Mouse (Mus musculus) MEL-GATA-1-ER (cell line): ENCODE results near the gene Dnah2.
"Not testable (repeated sequence)": the region's sequence is repeated elsewhere in the genome, so short reads cannot be mapped to it uniquely, and the experiment has no call there.

Experiments used
- DNase-seq: peaks from one replicate; pipeline ENCODE4 v3.0.0-alpha.2; 2012; ENCODE audit warnings: low read depth; ENCODE audit errors: extremely low read depth

The Dnah2 gene

DNA sequence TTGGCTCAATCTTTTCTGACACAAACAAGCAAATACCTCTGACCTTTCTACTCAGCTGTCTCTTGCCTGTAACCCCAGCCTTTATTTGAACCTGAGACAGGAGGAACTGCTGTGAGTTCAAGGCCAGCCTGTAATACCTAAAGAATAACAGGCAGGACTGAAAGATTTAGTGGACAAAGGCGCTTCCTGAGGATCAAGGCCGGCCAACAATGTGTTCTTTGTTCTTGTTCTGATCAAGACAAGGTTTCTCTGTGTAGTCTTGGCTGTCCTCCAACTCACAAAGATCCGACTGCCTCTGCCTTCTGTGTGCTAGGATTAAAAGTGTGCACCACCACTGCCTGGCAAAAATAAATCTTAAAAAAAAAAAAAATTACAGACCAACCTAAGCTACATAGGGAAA lies 15.5 kb upstream of the Dnah2 start:
- no peak for DNase-seq

- DNase-seq, result no peak
These were observed 14.5 kb upstream of the Dnah2 start for GRCm38 (mm10) chr11:69563373-69563772.

DNA sequence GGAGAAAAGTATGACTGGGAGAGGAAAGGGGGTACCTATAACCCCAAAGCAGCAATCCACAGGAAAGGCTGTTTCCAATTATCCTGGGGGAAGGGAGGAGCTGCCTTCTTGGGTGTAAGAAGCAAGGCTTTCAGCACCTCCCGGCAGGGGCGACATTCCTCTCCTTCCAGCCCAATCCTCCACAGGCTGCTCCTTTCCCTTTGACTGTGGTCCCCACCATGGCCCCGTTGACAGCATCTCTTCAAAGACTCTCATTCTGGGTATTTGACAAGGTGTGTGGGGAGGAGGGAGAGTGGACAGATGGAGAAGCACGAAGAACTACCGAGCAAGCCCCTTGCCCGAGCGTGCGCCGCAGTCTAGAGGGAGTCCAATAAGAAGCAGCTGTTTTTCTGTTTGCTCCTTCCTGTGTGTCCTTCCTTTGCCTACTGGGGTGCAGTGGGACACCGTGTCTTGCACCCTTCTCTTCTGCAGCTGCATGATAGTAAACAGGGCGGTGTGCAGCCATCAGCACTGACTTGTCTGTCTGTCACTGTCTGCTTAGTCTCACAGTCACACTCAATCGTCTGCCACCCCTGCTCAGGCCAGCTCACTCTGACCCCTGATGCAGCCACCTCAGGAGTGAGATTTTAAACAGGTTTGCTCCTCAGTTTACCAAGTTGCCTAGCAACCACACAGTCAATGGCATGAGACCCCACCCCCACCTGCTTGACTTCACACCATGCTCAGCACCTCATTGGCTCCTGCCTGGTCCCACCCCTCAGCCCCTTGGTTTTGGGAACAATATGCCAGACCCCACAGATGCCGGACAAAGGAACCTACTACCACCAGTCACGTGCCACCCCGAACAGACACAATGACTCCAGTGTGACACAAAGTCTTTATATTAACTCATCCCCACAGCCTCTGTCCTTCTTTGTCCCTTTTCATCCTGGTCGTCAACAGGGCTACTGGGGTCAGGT lies 12.3 kb upstream of the Dnah2 start:
- DNase-seq, result no peak

DNA sequence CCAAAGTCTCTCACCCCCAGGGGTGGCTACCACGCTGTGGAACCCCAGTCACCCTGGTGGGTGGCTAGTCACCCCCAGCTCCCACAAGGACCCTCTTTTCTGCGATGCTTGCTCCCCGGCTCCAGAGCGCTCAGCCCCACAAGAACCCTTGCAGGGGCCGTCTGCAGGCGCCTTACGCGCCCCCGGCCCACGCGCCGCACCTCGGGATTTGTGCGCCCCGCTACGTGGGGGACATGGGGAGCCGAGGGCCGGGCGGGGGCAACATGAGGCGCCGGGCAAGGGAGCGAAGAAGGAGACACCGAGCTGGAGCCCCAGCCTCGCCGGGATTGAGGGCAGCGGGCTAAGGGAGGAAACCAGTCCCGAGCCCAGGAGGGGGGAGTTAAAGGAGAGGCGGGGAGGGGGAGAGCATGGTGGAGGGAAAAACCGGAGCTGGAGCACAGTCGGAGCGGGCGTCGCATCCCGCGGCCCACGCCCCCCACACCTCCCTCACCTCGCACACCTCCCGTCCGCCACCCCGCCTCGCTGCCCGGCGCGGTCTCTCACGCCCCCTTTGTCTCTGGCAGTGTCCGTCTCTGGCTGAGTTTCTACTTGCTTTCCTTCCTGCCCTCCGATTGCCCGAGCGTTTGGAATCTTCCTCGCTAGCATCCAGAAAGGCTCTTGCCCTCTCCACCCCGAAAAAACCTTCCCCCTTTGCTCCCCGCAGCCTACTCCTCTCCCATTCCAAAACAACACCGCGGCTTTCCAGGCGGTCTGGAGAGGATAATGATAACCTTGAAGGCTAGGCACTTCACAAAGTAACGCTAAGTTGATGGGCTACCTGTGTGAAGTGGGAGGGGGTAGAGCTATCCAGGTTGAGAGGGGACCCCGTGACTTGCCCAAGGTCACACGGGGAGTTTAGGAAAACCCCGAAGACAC lies 11.2 kb upstream of the Dnah2 start, which contains the start of gene Efnb3:
TSS of gene Efnb3 (minus strand) at position 355 of the 915 bp plus-strand sequence.
- no peak for DNase-seq

DNA sequence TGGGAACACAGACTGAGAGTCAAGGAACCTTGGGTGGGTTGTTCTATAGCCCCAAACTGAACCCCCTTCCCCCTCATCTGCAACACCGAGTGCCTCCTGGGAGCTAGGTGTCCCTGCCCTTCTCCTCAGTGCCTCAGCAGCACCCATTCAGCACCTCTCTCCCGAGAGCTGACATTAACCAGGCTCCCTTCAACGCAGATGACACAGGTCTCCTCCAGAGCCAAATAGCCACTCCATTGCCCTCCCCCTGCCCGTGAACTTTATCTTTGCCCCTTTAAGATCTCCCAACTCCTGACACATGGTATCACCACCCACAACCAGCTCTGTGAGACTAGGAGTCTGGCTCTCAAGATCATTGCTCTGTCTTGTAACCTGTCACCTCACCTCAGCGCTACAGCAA lies 10.3 kb upstream of the Dnah2 start:
- no peak for DNase-seq

DNA sequence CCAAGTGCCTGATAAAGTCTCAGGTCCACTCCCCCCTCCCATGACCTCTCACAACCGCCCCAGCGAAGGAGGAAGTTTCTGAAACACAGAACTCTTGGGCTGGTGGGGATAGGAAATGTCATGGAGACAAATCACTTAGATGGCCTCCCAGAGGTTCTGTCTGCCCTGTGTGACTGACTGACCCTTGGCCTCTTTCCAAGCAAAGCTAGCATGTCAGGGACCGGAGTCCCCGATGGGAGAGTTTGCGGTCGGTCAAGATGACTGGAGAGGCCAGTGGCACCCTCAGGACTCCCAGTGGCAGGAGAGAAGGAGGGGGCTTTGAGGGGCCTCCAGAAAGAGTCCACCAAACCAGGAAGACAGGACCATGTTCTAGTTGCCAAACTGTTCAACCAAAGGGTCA lies 9.8 kb upstream of the Dnah2 start:
- DNase-seq, result no peak

GRCm38 (mm10) chr11:69557381-69557958 lies 8.6 kb upstream of the Dnah2 start:
- no peak for DNase-seq

DNA sequence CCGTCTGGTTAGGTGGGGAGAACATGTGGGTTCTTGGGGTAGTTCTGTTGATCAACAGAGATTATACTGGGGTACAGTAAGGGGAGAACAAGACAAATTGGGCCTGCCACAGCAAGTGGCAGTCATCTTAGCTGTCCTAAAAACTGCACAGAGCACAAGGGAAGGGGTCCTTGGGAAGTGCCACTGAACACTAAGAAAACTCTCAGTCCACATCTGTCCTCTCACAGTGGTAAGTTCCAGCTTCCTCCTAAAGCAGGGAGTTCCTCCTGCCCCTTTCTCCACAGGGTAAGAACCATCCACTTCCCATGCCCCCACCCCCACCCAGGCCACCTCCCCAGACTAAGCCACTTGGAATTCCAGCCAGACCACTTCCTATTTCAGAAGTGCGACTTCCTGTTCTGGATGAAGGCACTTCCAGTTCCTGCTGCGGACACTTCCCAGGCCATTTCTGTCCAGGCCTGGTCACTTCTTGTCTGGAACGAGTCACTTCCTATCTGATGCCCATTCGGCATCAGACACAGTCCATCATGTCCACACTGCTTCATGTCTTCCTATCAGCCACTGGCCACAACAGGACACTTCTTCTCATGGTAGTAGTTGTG lies 5.7 kb upstream of the Dnah2 start:
- DNase-seq, result no peak

GRCm38 (mm10) chr11:69553341-69553721 lies 4.4 kb upstream of the Dnah2 start:
- no peak for DNase-seq

DNA sequence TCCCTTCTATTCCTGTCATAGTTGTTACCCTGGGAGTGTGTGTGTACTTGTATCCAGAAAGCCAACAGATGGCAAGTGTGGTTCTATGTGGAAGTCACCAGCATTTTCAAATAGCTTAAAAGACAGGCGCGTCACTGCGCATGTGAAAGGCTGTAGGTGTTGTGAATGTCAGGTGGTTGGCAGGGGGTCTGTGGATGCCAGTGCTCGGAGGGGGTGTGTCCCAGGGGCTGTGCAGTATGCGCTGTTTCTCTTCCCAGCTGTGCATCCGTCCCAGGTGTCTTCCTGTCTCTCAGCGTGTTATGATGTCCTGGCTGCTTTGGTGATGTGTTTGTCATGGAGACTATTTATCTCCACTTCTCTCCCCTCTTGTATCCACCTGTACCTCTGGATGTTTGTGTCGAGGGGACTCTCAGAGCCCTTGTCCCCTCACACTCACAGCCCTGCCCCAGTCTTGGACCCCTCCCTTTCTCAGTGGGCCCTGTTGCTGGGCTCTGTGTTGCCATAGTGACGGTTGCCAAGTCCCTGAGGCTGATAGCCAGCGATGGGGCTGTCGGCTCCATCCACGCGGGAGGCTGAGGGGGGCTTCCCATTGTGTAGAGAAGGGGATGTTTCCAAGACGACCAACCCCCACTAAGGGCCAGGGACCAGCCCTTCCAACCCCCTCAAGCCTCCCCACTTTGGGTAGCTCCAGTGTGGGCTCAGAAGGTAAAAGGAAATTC lies 3.9 kb upstream of the Dnah2 start:
- DNase-seq, result no peak

DNA sequence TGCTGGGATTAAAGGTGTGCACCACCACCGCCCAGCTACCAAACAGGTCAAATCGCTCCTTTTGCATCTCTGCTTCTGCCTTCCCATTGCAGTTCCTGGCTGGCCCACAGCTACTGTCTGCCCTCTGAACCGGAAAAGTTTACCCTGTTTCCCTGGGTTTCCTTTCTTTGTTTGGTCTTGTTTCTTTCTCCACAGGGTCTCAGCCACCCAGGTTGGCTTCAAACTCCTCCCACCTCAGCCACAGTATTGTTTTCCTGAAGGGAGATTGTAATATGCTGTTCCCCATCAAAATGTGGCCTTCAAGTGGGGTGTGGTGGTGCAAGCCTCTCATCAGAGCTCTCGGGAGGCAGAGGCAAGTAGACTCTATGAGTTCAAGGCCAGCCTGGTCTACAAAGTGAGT lies 2.4 kb upstream of the Dnah2 start:
- DNase-seq, result no peak

GRCm38 (mm10) chr11:69547071-69547470 lies 1.8 kb downstream of the Dnah2 start:
- DNase-seq, result no peak

- DNase-seq, result no peak
These were observed 2.4 kb downstream of the Dnah2 start for GRCm38 (mm10) chr11:69546423-69547053.

DNA sequence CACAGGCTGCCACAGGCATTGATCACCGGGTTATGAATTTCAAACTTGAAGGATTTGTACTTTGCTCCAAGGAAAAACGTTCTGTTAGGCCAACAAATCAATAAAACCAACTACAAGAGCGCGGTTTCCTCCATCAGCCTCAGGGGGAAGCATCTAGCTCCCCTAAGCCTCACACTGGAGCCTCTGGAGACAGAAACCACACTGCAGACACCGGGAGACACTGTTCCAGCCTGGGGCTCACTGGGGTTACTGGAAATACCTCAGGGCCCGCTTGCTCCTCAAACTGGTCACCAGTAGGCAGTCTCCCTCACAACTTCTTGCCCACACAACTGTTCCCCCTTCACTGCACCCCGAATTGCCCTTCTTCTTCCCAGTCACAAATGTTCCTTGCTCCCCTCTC lies 3.0 kb downstream of the Dnah2 start:
- no peak for DNase-seq

- no peak for DNase-seq
These were observed 5.3 kb downstream of the Dnah2 start for GRCm38 (mm10) chr11:69543598-69543997.

DNA sequence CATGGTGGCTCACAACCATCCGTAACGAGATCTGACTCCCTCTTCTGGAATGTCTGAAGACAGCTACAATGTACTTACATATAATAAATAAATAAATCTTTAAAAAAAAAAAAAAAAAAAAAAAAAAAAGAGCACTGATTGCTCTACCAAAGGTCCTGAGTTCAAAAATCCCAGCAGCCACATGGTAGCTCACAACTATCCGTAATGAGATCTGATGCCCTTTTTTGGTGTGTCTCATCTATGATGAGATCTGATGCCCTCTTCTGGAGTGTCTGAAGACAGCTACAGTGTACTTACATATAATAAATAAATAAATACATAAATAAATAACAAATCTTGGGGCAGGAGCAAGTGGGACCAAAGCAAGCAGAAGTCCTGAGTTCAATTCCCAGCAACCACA lies 7.2 kb downstream of the Dnah2 start:
- DNase-seq, result not testable (repeated sequence)

- DNase-seq, result no peak
These were observed 8.2 kb downstream of the Dnah2 start for GRCm38 (mm10) chr11:69540700-69541099.

DNA sequence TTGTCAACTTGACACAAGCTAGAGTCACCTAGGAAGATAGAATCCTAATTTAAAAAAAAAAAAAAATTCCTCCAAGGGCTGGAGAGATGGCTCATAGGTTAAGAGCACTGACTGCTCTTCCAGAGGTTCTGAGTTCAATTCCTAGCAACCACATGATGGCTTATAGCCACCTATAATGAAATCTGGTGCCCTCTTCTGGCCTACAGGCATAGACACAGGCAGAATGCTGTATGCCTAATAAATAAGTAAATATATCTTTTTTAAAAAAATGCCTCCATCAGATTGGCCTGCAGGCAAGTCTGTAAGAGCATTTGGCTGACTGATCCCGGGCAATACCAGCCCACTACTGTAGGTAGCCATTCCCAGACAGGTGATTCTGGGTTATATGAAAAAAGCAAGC lies 13.9 kb downstream of the Dnah2 start:
- no peak for DNase-seq

GRCm38 (mm10) chr11:69532480-69533150 lies 16.3 kb downstream of the Dnah2 start:
- DNase-seq, result no peak

DNA sequence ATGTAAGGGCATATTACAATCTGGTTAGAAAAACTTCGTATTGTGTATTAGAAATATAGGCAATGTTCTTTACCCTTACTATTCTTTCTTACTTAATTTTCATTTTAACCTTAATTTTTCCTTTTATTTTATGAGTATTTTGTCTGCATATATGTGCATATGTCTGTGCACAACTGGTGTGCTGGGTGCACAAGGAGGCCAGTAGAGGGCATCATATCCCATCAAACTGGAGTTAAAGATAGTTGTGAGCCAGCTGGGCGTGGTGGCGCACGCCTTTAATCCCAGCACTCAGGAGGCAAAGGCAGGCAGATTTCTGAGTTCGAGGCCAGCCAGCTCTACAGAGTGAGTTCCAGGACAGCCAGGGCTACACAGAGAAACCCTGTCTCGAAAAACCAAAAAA lies 18.2 kb downstream of the Dnah2 start:
- peak; percentile 36 for DNase-seq
